Mouse (Mus musculus): ENCODE measurements around the gene Prkar1b. TPM values are rescaled to one million over a fixed set of nuclear protein-coding genes. Genes with fewer than 3 reads are reported as not detected.

The Prkar1b gene
- polyA plus RNA-seq, 1 experiment from 2014 or later: 10.1 TPM

GRCm38 (mm10) chr5:139077311-139078155 is 72.3 kb downstream of the Prkar1b start:
- H3K4me3 ChIP-seq: no peak overlapping the region
- no peaks in the 10 kb centered on the region for H3K27me3 ChIP-seq
- H3K9me3 ChIP-seq (replicated peaks): no peaks in the 10 kb centered on the region
- no peak for ATAC-seq (replicated peaks; ENCODE audit: insufficient number of reproducible peaks, insufficient read depth, low FRiP score, low read depth)
- H3K27ac ChIP-seq: no peak overlapping the region
- H3K9ac ChIP-seq: no peak overlapping the region
- WGBS: 48% methylated on average over 11 of the region's 11 CpGs
- H3K36me3 ChIP-seq: no peaks in the 10 kb centered on the region
- H3K4me1 ChIP-seq (replicated peaks): peaks cover 44% of the 10 kb centered on the region
- no peak overlapping the region for H3K4me2 ChIP-seq

DNA sequence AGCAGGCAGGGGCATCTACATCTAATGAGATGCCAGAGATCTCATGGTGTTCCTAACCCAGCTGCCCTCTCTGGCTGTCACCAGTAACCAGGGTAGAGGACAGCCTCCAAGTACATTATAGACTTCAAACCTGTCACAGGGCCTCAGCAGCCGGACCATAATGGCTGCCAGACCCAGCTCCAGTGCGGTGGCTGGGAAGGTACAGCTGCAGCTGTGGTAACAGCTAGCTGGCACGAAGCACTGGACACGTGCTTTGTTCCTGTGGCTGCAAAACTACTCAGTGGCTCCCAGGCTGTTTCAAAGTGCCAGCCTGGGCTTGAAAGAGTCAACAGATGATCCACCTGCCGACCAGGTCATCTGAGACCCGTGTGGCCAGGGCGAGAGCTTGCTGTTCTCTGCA is 73.4 kb downstream of the Prkar1b start:
- 68% methylated on average over 7 of the region's 7 CpGs for WGBS
- Histone ChIP-seq H3K4me1 (replicated peaks) (peaks cover 34% of the 10 kb centered on the region), H3K4me2 (no peak overlapping the region), H3K36me3 (no peaks in the 10 kb centered on the region), H3K4me3 (no peak overlapping the region), H3K27ac (no peak overlapping the region), H3K9me3 (replicated peaks) (no peaks in the 10 kb centered on the region), H3K9ac (no peak overlapping the region), H3K27me3 (no peaks in the 10 kb centered on the region)
- ATAC-seq (replicated peaks; ENCODE audit: insufficient number of reproducible peaks, insufficient read depth, low FRiP score, low read depth): no peak; the same call in 1 of the 2 replicates

DNA sequence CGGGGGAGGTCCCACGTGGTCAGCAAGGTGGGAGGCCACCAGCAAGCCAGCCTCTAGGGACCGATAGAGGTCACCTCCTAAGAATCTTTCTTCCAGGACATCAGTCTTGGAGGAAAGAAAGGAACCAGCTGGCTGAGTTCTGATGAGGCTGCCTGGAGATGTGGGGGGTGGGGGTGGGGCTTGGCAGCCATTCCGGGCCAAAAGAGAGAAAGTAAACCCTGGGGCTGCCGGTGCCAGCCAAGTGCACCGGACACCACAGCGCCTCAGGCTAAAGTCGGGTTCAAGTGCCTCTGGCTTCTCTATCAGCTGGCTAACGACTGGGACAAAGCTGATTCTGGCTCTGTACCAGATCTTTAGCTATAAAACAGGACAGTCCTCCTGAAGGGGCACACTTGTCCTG is 74.0 kb downstream of the Prkar1b start:
- WGBS: 21% methylated on average over 9 of the region's 9 CpGs
- H3K9ac ChIP-seq: no peak overlapping the region
- no peaks in the 10 kb centered on the region for H3K36me3 ChIP-seq
- H3K4me1 ChIP-seq (replicated peaks): peaks cover 27% of the 10 kb centered on the region
- H3K4me2 ChIP-seq: 0 out of 2 replicates have a peak overlapping the region, but pooled peaks have one; percentile 9
- no peaks in the 10 kb centered on the region for H3K27me3 ChIP-seq
- H3K9me3 ChIP-seq (replicated peaks): no peaks in the 10 kb centered on the region
- no peak overlapping the region for H3K27ac ChIP-seq
- H3K4me3 ChIP-seq: no peak overlapping the region
- ATAC-seq (replicated peaks; ENCODE audit: insufficient number of reproducible peaks, insufficient read depth, low FRiP score, low read depth): no peak

DNA sequence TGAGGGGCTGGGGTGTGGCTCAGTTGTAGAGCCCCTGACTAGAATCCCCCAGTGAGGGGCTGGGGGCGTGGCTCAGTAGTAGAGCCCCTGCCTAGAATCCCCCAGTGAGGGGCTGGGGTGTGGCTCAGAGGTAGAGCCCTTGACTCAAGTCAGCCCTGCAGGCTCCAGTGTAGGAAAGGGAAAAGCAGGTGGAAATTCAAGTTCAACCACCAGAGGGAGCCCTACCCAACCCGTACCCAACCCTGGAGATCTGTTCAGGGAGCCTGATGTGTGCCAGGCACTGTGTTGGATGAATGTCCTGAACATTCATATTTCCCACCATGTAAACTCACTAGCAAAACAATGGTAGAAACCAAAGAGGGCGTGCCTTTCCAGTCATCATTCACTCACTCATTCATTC is 74.7 kb downstream of the Prkar1b start:
- no peaks in the 10 kb centered on the region for H3K36me3 ChIP-seq
- no peak for ATAC-seq (replicated peaks; ENCODE audit: insufficient number of reproducible peaks, insufficient read depth, low FRiP score, low read depth)
- no peaks in the 10 kb centered on the region for H3K9me3 ChIP-seq (replicated peaks)
- WGBS: 39% methylated on average over 3 of the region's 3 CpGs
- no peak overlapping the region for H3K4me2 ChIP-seq
- H3K4me1 ChIP-seq (replicated peaks): peaks cover 26% of the 10 kb centered on the region
- H3K27me3 ChIP-seq: no peaks in the 10 kb centered on the region
- no peak overlapping the region for H3K4me3 ChIP-seq
- H3K27ac ChIP-seq: no peak overlapping the region
- no peak overlapping the region for H3K9ac ChIP-seq

DNA sequence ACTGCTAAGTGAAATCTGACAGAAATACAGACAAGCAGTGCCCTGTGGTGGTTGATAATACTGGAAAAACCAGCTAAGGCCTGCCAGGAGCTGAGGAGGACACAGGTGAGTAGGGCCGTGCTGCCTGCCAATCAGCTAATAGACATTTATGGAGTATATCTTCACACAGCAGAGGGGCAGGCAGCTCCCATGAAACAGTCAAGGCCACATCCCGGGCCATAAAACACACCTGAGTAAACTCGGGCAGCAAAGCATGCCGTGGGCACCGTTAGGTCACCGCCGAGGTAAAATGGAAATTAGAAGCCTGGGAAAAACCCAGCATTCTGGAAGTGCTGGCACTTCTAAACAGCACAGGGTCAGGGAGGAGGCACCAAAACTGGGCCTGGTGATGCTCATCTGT is 75.8 kb downstream of the Prkar1b start:
- H3K27ac ChIP-seq: no peak overlapping the region
- no peak overlapping the region for H3K4me2 ChIP-seq
- no peaks in the 10 kb centered on the region for H3K27me3 ChIP-seq
- no peak overlapping the region for H3K4me3 ChIP-seq
- H3K9me3 ChIP-seq (replicated peaks): no peaks in the 10 kb centered on the region
- no peaks in the 10 kb centered on the region for H3K36me3 ChIP-seq
- peaks cover 26% of the 10 kb centered on the region for H3K4me1 ChIP-seq (replicated peaks)
- 87% methylated on average over 7 of the region's 7 CpGs for WGBS
- ATAC-seq (replicated peaks; ENCODE audit: insufficient number of reproducible peaks, insufficient read depth, low FRiP score, low read depth): no peak
- H3K9ac ChIP-seq: no peak overlapping the region

GRCm38 (mm10) chr5:139072866-139073265 is 76.9 kb downstream of the Prkar1b start:
- Histone ChIP-seq H3K27me3 (no peaks in the 10 kb centered on the region), H3K36me3 (no peaks in the 10 kb centered on the region), H3K4me3 (no peak overlapping the region), H3K4me2 (no peak overlapping the region), H3K9me3 (replicated peaks) (no peaks in the 10 kb centered on the region), H3K4me1 (replicated peaks) (peaks cover 26% of the 10 kb centered on the region), H3K9ac (no peak overlapping the region), H3K27ac (no peak overlapping the region)
- WGBS: 80% methylated on average over 5 of the region's 5 CpGs
- ATAC-seq (replicated peaks; ENCODE audit: insufficient number of reproducible peaks, insufficient read depth, low FRiP score, low read depth): no peak

DNA sequence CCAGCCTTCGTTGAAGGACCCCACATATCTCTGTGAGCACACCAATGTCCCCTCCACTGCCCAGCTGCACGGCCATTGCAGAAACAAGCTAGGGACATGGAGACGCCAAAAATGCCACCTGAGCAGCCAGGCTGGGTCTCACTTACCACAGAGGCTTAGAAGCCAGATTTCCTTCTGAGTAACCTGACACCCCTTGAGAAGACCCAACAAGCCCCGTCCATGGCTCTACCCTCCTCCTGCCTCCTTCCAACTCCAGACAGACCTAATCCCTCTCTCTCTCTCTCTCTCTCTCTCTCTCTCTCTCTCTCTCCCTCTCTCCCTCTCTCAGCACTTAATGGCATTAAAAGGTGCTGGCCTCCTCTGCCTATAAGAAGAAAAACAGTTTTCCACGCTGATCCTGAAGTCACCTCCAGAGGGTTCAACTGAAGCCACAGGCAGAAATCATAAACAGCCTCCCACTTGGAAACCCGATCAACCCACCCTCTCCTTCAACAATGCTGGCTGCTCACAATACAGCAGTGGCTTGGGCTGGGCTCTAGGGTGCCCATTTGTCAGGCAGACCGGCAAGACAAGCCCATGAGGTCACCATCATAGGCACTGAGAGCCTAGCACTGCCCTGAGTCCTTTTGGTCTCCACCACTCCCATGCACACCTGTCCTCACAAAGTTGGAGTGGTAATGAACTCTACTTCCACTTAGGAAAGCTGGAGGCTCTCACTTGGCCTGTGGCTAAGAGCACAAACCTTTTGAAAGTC is 82.8 kb downstream of the Prkar1b start:
- H3K4me3 ChIP-seq: no peak overlapping the region
- no peaks in the 10 kb centered on the region for H3K4me1 ChIP-seq (replicated peaks)
- H3K36me3 ChIP-seq: no peaks in the 10 kb centered on the region
- no peaks in the 10 kb centered on the region for H3K9me3 ChIP-seq (replicated peaks)
- H3K9ac ChIP-seq: no peak overlapping the region
- 44% methylated on average over 7 of the region's 7 CpGs for WGBS
- no peak overlapping the region for H3K4me2 ChIP-seq
- no peak for ATAC-seq (replicated peaks; ENCODE audit: insufficient number of reproducible peaks, insufficient read depth, low FRiP score, low read depth)
- H3K27me3 ChIP-seq: no peaks in the 10 kb centered on the region
- H3K27ac ChIP-seq: no peak overlapping the region

DNA sequence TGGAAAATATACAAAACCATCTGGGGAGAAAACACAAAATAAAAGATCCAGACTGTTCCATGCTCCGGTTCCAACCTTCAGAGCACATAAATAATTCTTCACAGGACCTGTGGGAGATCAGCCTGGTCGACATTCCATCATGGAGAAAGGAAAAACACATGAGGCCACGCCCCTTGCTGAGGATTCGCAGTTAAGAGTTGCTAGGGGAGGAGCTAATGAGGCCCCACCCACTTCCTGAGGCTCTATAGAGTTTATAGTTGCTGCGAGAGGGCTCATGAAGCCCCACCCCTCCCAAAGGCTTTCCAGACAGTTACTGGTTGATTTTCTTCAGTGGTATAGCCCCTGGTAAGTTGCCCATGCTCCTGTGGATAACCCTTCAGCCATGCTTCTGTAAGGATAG is 85.2 kb downstream of the Prkar1b start:
- H3K27me3 ChIP-seq: no peaks in the 10 kb centered on the region
- H3K27ac ChIP-seq: no peak overlapping the region
- peaks cover 3% of the 10 kb centered on the region for H3K4me1 ChIP-seq (replicated peaks)
- H3K36me3 ChIP-seq: no peaks in the 10 kb centered on the region
- WGBS: 61% methylated on average over 5 of the region's 5 CpGs
- no peak overlapping the region for H3K4me2 ChIP-seq
- H3K9me3 ChIP-seq (replicated peaks): no peaks in the 10 kb centered on the region
- no peak for ATAC-seq (replicated peaks; ENCODE audit: insufficient number of reproducible peaks, insufficient read depth, low FRiP score, low read depth)
- no peak overlapping the region for H3K9ac ChIP-seq
- H3K4me3 ChIP-seq: no peak overlapping the region

DNA sequence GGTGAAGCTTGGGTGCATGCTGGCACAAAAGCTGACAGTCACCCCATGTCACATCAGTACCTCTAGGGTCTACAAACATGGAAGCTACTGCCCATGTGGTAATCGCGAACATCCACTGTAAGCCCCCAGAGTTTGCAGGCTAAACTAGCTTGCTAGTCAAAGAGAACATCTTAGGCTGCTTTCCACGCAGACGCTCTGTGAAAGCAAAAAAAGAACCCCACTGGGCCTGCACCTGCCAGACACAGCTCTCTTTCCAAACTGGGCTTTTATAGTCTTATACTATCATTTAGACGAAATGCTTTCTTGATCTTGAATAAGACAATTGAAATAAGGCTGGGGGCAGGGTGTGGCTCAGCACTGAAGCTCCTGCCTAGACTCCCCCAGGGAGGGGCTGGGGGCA is 88.1 kb downstream of the Prkar1b start:
- ATAC-seq (replicated peaks; ENCODE audit: insufficient number of reproducible peaks, insufficient read depth, low FRiP score, low read depth): no peak
- Histone ChIP-seq H3K4me3 (no peak overlapping the region), H3K9me3 (replicated peaks) (no peaks in the 10 kb centered on the region), H3K9ac (no peak overlapping the region), H3K4me1 (replicated peaks) (peaks cover 5% of the 10 kb centered on the region), H3K27me3 (no peaks in the 10 kb centered on the region), H3K27ac (no peak overlapping the region), H3K36me3 (no peaks in the 10 kb centered on the region), H3K4me2 (no peak overlapping the region)
- WGBS: 88% methylated on average over 5 of the region's 5 CpGs

DNA sequence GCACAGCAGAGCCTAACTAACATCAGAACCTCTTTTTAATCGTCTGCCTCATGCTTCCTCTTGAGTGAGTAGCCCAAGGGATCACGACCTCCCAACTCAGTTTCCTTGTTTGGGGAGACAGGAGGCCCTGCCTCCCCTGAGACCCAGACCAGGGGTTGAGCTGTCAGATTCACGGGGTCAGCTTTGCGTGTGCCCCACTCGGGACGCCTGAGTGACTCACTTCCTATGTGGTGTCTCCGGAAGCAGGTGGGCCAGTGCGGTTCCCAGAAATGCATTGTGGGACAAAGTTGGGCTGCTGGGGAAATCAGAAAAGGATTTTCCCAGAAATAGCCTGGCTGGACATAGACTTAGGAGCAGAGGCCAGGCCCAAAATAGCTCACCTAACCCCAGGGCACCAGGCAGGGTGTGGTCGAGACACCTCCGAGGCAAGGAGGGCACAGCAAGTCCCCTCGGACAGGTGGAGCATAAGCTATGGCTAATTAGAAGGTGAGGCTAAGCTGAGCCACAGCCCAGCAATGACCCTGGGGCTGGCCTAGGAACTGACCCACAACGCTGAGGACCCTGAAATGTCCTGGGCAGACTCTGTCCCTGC is 89.2 kb downstream of the Prkar1b start:
- ATAC-seq (replicated peaks; ENCODE audit: insufficient number of reproducible peaks, insufficient read depth, low FRiP score, low read depth): no peak
- Histone ChIP-seq H3K4me2 (no peak overlapping the region), H3K36me3 (no peaks in the 10 kb centered on the region), H3K27ac (no peak overlapping the region), H3K4me3 (no peak overlapping the region), H3K27me3 (no peaks in the 10 kb centered on the region), H3K9ac (no peak overlapping the region), H3K9me3 (replicated peaks) (no peaks in the 10 kb centered on the region), H3K4me1 (replicated peaks) (peaks cover 13% of the 10 kb centered on the region)
- 55% methylated on average over 12 of the region's 12 CpGs for WGBS

DNA sequence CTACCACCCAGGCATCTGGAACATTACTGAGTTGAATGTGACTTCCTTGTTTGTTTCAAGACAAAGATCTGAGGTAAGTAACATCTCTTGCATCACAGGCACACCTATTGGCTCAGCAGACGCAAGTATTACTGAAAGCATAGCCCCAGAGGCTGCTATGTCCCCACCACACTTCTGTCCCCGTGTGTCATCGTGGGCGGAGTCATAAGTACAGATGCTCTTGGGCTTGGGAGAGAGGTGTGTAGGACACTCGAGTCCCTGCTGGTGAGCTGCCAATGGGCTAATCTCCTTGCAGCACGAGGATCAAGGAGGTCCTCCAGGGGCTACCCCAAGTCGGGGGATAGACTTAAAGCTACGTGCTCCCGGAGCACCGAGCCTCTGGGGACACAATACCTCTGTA is 96.6 kb downstream of the Prkar1b start:
- H3K36me3 ChIP-seq: no peaks in the 10 kb centered on the region
- no peak overlapping the region for H3K27ac ChIP-seq
- no peak for ATAC-seq (replicated peaks; ENCODE audit: insufficient number of reproducible peaks, insufficient read depth, low FRiP score, low read depth)

More for the DNA sequence above, 96.6 kb downstream of the Prkar1b start:
- H3K4me2 ChIP-seq: no peak overlapping the region
- H3K4me1 ChIP-seq (replicated peaks): peaks cover 10% of the 10 kb centered on the region
- WGBS: 63% methylated on average over 10 of the region's 10 CpGs
- no peaks in the 10 kb centered on the region for H3K27me3 ChIP-seq
- no peak overlapping the region for H3K4me3 ChIP-seq
- H3K9me3 ChIP-seq (replicated peaks): no peaks in the 10 kb centered on the region
- no peak overlapping the region for H3K9ac ChIP-seq
